Mouse (Mus musculus): Measurements from ENCODE around the gene Zfp750.

Zfp750 gene

DNA sequence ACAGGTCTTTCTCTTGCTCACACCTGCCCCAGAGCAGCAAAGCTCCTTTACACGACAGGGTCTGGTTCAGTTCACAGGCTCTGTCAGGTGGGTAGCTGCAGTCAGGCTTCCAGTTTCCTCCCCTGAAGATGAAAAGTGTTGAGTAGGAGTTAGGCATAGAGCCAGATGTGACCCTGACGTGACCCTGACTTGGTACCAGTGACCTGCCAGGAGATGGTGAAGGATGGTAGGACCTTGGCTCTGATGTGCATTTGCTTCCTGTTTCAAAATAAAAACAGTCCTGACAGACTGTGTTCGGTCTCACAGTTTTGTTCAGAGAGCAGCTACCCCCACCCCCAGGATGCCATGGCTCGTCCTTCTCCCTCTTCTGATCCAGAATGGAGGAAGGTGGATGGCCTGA, 23.3 kb upstream of the Zfp750 start:
- no peak for DNase-seq (ENCODE audit: low read depth, low spot score)

GRCm38 (mm10) chr11:121536528-121536927, 17.4 kb upstream of the Zfp750 start:
- DNase-seq (ENCODE audit: low read depth, low spot score): no peak

DNA sequence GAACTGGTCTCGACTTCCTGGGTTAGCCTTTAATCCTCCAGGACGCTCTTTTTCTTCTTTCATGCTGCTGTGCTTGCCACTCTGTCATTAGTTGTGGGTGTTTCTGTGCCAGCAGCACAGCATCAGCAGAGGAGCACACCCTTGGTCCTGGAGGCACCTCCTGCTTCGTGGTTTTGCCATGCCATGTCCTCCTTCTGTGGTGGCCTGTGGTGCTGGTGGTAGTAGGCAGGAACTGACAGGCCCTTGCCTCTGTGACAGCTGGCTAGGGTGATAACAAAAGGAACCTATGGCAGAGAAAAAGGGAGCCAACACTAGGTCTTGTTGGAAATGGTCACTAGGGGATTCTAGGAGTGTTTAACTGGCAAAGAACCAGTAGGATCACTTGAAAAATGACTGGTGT, 10.6 kb upstream of the Zfp750 start:
- DNase-seq (ENCODE audit: low read depth, low spot score): no peak

DNA sequence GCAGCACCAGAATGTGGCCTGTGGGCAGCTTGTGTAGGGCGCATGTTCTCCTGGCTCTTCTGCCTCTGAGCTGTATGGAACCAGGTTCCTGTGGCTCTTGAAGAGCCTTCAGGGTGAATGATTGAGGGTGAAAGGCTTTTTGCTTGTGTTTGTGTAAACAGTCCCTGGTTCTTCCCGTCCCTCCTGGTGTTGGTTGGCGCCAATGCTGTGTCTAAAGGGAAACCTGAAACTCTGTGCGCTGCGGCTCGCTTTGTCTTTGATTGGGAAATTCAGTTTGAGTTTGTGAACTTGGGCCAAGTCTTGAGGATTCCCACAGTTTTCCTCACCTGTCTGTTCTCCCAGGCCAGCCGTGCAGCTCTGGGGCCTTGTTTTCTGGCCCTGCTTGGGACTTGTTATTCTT, 5.1 kb upstream of the Zfp750 start:
- DNase-seq (ENCODE audit: low read depth, low spot score): no peak

DNA sequence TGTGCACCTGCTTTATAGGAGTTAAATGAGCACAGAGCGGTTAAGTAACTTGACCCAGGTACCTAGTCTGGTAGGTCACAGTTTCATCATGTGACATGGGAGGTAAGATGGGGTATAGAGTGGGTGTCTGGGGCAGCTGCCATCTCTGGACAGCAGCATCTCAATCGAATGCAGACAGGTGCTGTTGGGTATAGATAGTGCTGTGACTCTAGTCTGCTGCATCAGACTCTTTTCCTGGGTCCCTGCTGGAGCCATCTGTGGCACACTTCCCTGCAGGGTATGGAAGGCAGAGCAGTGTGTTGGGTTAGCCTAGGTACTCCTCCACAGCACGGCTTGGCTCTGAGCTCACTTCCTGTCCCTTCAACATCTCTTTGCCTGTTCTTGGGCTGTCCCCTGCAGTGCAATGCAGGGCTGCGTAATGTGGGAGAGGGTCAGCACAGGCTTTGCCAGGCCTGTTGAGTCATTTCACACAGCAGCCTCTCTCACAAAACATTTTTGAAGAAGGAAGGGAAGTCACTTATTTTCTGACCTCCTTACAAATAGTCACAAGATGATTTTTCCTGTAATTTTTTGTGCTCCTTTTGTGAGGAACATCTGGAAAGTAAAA, 3.1 kb upstream of the Zfp750 start:
- no peak for DNase-seq (ENCODE audit: low read depth, low spot score)

DNA sequence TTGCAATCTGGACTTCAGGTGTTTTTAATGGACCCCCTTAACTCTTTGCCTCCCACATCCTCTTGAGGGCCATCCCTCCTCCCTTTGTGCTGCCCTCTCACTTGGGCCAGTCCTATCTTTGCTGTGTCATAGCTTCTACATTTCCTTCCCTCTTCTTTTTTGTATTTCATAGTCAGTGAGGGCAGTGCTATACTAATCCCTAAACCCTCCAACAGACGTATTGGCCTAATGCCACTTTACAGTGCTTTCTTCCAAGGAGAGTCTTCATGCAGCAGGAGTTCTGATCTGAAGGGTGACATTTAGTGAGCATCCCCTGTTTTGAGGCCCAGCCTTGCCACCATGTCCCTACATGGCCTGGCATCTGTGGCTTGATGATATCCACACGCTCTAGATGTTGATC, 1.6 kb upstream of the Zfp750 start:
- no peak for DNase-seq (ENCODE audit: low read depth, low spot score)

DNA sequence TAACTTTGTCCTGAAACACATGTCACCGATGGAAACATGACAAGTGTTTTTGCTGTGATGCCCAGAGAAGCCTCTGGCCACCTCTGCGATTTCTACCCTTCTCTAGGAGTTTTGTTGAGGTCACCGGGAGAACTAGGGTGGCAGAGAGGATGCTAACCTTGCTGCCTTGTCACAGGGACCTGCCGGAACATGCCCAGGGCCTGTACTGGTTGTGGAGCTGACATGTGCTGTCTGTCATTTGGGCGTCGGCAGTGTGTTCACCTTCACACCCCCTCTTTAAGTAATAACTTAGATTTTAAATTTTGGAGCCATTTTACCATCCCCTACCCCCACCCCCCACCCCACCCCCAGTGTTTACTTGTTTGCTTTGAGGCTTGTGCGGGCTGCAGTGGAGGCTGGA, 570 bp upstream of the Zfp750 start:
- DNase-seq (ENCODE audit: low read depth, low spot score): no peak

DNA sequence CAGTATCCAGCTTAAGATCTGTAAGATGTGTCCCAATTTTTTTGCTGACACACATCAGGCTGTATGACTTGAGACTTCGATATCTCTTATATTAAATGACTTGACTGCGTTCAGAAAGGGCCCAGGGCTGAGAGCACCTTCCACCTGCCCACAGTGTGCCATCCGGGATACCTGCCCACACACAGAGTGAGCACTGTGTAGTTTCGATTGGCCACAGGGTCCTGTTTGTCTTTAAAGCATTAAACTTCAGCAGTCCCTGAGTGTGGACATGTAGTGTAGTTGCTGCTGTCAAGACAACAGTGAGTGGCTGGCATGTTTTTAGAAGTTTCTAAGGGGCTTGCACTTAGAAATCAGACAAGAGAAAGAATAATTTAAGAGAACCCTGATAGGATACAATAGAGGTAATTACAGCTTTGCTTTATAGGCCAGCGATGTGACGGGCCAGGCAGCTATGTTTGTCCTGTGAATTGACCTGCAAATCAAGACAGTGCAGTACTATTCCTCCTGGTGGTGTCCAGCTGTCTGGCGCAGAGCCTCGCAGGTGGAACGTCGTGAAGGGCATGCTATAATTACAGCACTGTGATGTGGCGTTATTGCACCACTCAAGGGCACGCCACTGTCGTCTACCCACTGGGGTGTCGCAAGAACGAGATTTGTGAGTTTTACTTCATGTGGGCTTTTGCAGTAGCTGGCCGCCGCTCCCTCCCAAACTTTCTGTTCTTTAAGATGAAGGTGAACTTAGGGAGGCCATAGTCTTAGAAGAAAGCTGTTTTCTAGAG, 1.3 kb downstream of the Zfp750 start:
- DNase-seq (ENCODE audit: low read depth, low spot score): no peak

DNA sequence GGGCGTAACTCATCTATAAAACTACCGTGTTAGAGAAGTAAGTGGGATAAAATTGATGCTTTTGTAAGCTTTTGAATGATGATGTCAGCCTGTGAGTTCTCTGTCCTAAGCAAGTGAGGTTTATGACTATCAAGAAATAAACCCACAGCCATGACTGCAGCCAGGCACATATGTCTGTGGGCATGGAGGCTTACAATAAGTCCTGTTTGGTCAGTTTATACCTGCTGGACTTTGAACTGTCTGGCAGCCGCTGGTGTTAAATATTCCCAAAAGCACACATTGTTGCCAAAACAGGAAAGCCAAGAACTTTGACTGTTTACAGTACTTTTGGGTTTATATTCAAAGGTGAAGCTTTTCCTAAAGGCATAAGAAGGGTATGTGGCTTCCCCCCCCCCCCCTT, 2.2 kb downstream of the Zfp750 start:
- DNase-seq (ENCODE audit: low read depth, low spot score): no peak

GRCm38 (mm10) chr11:121515996-121516395, 3.1 kb downstream of the Zfp750 start:
- DNase-seq (ENCODE audit: low read depth, low spot score): no peak

DNA sequence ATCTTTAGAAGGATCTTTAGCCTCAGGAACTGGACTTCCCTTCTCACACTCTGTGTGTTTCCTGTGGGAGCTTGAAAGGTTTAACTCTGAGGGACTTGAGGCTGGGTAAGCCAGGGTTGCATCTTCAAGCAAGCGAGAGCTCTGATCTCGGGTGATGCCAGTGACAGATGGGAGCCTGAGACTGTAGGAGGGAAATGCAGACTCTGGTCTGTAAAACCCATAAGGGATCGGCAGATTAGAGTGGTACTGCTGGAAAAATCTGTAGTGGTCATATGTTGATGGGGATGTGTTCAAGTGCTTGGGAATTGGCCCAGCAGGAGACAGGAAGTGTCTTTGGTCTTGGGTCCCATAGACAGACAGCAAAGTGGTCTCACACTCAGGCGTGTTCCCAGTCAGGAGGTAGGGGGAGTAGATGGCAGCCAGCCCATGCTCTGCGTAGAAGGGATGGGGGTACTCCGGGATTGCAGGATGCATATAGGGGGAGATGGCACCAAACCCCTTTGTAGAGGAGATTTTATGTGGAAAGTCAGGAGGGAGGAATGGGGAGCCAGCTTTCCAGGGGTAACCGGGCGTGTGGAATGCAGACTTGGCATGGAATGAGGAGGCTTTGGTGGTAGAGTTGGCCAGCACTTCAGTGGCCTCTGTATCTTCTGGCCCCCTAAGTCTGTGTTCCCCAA, 6.1 kb downstream of the Zfp750 start:
- no peak for DNase-seq (ENCODE audit: low read depth, low spot score)

- no peak for DNase-seq (ENCODE audit: low read depth, low spot score)
Measured at GRCm38 (mm10) chr11:121510512-121511246, 8.5 kb downstream of the Zfp750 start.

- no peak for DNase-seq (ENCODE audit: low read depth, low spot score)
Measured at GRCm38 (mm10) chr11:121508478-121508877, 10.7 kb downstream of the Zfp750 start.

GRCm38 (mm10) chr11:121502000-121502860, 16.9 kb downstream of the Zfp750 start:
- no peak for DNase-seq (ENCODE audit: low read depth, low spot score)

DNA sequence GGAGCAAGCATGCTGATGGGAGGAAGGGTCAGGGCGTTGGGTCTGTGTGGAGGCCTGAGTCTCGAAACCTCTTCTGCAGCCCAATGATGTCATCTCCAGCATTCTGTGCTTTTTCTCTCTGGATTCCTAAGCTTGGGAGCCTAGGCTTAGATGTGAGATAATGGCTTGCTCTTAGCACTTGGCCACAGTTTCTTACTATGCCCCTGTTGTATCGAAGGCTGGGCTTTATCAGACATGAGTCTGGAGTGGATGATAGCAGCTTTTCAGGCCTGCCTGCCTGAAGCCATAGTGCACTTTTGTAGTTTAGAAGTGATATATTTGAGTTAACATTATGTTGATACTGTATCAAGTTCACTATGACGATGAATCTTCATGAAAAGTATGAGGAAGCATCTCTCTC, 17.6 kb downstream of the Zfp750 start:
- no peak for DNase-seq (ENCODE audit: low read depth, low spot score)

GRCm38 (mm10) chr11:121500595-121500994, 18.5 kb downstream of the Zfp750 start:
- no peak for DNase-seq (ENCODE audit: low read depth, low spot score)

DNA sequence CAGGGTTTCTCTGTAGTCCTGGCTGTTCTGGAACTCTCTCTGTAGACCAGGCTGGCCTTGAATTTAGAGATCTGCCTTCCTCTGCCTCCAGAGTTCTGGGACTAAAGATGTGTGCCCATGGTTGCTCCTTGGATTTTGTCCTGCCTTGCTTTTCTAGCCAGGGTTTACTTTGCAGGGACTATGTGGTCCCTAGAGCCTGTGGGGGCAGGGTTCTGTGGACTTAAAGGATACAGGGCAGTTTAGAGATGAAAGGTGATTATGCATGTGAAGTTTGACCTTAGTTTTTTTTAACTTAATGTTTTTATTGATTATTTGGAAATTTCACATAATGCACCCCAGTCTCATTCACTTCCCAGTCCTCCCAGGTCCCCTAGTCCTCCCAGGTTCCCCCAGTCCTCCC, 28.5 kb downstream of the Zfp750 start:
- no peak for DNase-seq (ENCODE audit: low read depth, low spot score)

DNA sequence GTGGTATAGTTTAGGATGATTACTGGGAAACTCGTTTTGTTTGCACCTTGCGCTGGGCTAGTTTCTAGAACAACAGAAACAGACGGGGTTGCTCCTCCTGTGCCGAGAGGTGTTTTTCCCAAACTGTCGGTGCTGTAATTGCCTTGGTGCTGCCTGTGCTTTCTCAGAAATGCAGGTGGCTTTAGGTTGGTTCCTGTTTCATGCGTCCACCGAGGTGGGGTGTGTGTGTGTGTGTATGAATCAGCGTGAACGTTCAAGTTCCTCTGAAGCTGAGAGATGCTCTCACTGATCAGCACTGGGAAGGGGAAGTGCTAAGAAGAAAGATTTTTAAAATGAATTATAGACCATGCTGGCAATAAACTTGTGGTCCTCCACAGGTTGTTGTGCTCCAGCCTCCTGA, 33.3 kb downstream of the Zfp750 start:
- DNase-seq (ENCODE audit: low read depth, low spot score): no peak

DNA sequence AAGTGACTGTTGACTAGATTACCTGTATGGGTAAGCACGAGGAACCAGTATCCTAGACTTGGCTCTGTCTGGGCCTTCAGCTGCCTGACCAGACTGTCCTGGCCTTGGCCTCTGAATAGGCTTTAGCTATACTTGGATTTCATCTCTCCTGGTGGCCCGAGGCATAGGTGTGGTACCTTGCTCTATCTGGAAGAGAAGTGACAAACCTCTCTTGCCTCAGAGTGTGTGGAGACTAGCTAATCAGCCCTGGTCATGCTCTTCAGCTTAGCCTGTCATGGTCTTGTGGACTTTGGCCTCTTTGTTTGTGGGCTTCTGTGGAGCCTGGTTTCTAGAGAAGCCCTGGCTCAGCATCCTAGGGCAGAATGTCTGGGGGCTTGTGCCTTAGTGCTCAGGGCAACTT, 38.0 kb downstream of the Zfp750 start:
- DNase-seq (ENCODE audit: low read depth, low spot score): no peak

DNA sequence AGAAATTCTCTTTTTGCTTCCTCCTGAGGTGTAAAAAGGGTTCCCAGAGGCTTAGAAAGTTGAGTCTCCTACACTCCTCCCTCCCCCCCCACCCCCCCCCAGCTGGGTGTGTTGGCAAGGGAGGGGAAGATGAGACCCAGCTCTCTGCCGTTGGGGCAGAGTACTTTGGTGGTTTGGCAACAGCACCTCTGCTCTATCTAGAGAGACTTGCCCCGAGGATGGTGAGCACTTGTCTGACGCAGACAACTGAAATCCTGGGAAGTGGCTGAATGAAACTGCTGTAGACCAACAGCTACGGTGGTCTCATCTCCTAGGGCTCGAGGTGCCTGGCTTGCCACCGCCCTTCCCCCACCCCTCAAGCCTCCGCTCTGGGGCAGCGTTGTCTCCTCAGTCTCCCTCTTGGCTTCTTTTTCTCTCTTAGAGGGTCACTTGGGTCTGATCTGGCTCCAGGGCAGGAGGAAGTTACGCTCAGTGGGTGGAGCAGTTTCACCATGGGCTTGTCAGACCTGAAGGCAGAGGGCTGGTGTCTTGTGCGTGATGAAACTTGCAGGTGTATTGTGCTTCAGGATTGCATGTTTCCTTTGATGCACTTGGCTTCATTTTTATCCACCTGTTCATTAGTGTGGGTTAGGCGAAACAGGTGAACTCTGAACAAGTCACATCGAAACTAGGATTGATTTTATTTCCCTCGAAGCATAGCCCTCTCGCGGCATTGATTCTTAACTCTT, 39.5 kb downstream of the Zfp750 start:
- no peak for DNase-seq (ENCODE audit: low read depth, low spot score)
